Mouse (Mus musculus) cortical plate, adult 2 months (tissue): ENCODE measurements around the gene Wnt8b.

Source experiments
- CTCF ChIP-seq: fragments of 200-500 bp; IDR thresholded peaks from 2 replicates; pipeline ENCODE4 v1.5.1; 2011; ENCODE audit warnings: mild to moderate bottlenecking, control low read depth, low read length; ENCODE audit not compliant: insufficient read depth; ENCODE audit errors: extremely low read depth
- POLR2A ChIP-seq: fragments of 200-500 bp; IDR thresholded peaks from 2 replicates; pipeline ENCODE4 v1.6.1; 2011; ENCODE audit warnings: mild to moderate bottlenecking, low read length, control low read depth; ENCODE audit not compliant: insufficient read depth; ENCODE audit errors: extremely low read depth

DNA sequence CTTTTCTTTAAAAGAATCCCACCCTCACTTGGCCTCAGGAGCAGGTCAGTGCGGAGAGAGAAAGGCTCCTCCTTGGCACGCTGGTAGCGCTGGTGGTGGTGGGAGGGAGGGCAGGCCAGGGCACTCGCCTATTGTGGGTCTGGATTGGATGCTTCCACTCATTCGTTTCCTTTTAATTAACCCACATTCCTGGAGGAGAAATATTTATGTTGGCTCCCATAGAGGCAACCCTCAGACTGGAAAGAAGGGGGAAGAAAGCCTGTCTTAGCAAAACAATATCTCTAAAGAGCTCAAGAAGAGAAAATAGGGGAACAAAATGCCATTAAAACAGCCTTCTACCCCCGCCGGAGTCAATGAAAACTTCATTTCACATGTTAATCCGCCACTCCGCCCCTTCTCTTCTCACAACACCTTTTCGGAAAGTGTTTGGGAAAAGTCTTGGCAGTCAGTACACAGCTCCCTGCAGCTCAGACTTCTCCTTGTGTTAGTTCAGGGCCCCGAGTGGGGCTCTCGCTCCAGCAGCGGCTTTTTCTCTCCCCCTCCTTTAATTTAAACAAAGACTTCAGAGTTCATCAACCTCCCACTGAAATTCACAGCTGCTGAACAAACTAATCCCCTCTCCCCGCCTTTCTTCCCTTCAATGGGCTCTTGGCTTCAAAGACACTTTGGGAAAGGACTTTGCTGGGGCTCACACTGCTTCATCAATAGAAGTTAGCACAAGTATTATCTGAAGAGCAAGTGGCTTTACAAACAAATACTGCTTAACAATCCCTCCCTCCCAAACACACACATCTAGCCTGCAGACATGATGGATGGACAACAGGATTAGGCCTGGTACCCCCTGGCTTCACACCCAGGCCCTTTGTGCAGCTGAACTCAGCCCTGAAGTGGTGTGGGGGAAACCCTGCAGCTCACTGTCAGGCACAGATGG is 21.5 kb downstream of the Wnt8b start:
- no peak for TF ChIP-seq CTCF
- no peak for TF ChIP-seq POLR2A
